Mouse (Mus musculus) testis, adult 2 months (tissue): ENCODE results near the gene Ppard.

Experiments used
- CTCF ChIP-seq: fragments of 200-500 bp; IDR thresholded peaks from 2 replicates; pipeline ENCODE4 v1.5.1; 2012; ENCODE audit warnings: low read depth, mild to moderate bottlenecking, inconsistent platforms, low read length, moderate library complexity; ENCODE audit not compliant: control insufficient read depth, insufficient read depth, insufficient replicate concordance
- POLR2A ChIP-seq: fragments of 200-500 bp; IDR thresholded peaks from 2 replicates; pipeline ENCODE4 v1.6.1; 2012; ENCODE audit warnings: low read depth, mild to moderate bottlenecking, inconsistent platforms, low read length, moderate library complexity; ENCODE audit not compliant: control insufficient read depth

- TF ChIP-seq CTCF = no peak
- no peak for TF ChIP-seq POLR2A
These were observed 80.0 kb downstream of the Ppard start for GRCm38 (mm10) chr17:28312232-28313211.
